Mouse (Mus musculus): Measurements from ENCODE around the gene Aplp2. TPM values are rescaled to one million over a fixed set of nuclear protein-coding genes. Genes with fewer than 3 reads are reported as not detected.
"Not testable (repeated sequence)": the region's sequence is repeated elsewhere in the genome, so short reads cannot be mapped to it uniquely, and the experiment has no call there.

Gene Aplp2
- polyA plus RNA-seq, 1 experiment from 2014 or later: 198 TPM

GRCm38 (mm10) chr9:31176379-31177130 lies 35.1 kb downstream of the Aplp2 start:
- 82% methylated on average over 8 of the region's 8 CpGs for WGBS (ENCODE audit: insufficient replicate concordance)
- Histone ChIP-seq H3K4me1 (ENCODE audit: control insufficient read depth, low read depth, low read length) (peaks cover under 1% of the 10 kb centered on the region; the same call in 1 of the 2 replicates), H3K4me3 (ENCODE audit: low read depth, low read length) (no peak overlapping the region), H3K4me2 (ENCODE audit: low read depth, low read length) (no peak overlapping the region), H3K9me3 (replicated peaks; ENCODE audit: control insufficient read depth, low read length) (no peaks in the 10 kb centered on the region), H3K36me3 (ENCODE audit: control insufficient read depth, insufficient read depth) (peaks cover 23% of the 10 kb centered on the region), H3K9ac (ENCODE audit: low read depth, low read length) (no peak overlapping the region), H3K27me3 (ENCODE audit: control insufficient read depth, insufficient read depth, low read depth, low read length) (no peaks in the 10 kb centered on the region), H3K27ac (ENCODE audit: low read length) (no peak overlapping the region)
- ATAC-seq (ENCODE audit: low read depth): no peak

- Histone ChIP-seq H3K27me3 (ENCODE audit: control insufficient read depth, insufficient read depth, low read depth, low read length) (no peaks in the 10 kb centered on the region), H3K4me2 (ENCODE audit: low read depth, low read length) (no peak overlapping the region), H3K4me1 (ENCODE audit: control insufficient read depth, low read depth, low read length) (no peaks in the 10 kb centered on the region), H3K4me3 (ENCODE audit: low read depth, low read length) (no peak overlapping the region), H3K27ac (ENCODE audit: low read length) (no peak overlapping the region), H3K36me3 (ENCODE audit: control insufficient read depth, insufficient read depth) (peaks cover 25% of the 10 kb centered on the region), H3K9ac (ENCODE audit: low read depth, low read length) (no peak overlapping the region), H3K9me3 (replicated peaks; ENCODE audit: control insufficient read depth, low read length) (no peaks in the 10 kb centered on the region)
- 80% methylated on average over 3 of the region's 3 CpGs for WGBS (ENCODE audit: insufficient replicate concordance)
- no peak for ATAC-seq (ENCODE audit: low read depth)
Observed at GRCm38 (mm10) chr9:31175978-31176377, 35.6 kb downstream of the Aplp2 start.

- 72% methylated on average over 6 of the region's 6 CpGs for WGBS (ENCODE audit: insufficient replicate concordance)
- Histone ChIP-seq H3K27me3 (ENCODE audit: control insufficient read depth, insufficient read depth, low read depth, low read length) (no peaks in the 10 kb centered on the region), H3K27ac (ENCODE audit: low read length) (no peak overlapping the region), H3K4me1 (ENCODE audit: control insufficient read depth, low read depth, low read length) (no peaks in the 10 kb centered on the region), H3K9me3 (replicated peaks; ENCODE audit: control insufficient read depth, low read length) (no peaks in the 10 kb centered on the region), H3K36me3 (ENCODE audit: control insufficient read depth, insufficient read depth) (peaks cover 25% of the 10 kb centered on the region), H3K4me3 (ENCODE audit: low read depth, low read length) (no peak overlapping the region), H3K9ac (ENCODE audit: low read depth, low read length) (no peak overlapping the region), H3K4me2 (ENCODE audit: low read depth, low read length) (no peak overlapping the region)
- ATAC-seq (ENCODE audit: low read depth): no peak
Observed at GRCm38 (mm10) chr9:31175346-31175745, 36.3 kb downstream of the Aplp2 start.

DNA sequence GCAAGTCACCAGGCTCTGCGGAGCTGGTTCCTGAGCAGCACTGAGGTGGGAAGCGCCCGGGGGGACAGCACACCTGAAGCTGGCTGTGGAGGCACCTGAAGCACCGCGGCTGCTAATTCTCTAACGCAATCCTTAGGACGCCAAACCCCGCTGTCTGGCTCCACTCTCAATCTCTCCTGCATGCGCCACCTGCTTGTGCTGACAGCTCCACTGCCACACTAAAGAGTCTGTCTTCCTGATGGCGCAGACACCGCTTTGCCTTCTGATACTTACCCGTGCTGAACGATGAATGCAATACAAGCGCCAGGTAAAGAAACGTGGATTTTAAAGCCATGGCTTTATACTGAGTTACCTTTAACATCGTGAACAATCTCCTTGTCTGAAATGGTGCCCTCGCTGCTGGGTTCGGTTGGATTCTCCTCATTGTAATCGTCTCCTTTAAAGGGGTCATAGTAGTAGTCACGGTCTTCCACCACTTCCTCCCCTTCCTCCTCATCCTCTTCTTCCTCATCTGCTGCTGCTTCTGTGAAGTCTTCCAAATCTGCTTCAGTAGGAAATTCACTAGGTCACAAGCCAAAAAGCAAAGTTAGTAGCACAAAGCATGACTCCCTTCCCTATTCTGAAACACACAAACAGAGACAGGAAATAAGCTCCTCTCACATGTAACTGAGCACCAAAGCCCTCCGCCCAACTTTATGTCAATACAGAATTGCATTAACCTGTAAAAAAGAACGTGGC lies 43.1 kb downstream of the Aplp2 start:
- no peak for ATAC-seq (ENCODE audit: low read depth)
- H3K27ac ChIP-seq (ENCODE audit: low read length): no peak overlapping the region
- no peak overlapping the region for H3K9ac ChIP-seq (ENCODE audit: low read depth, low read length)
- peaks cover 44% of the 10 kb centered on the region for H3K36me3 ChIP-seq (ENCODE audit: control insufficient read depth, insufficient read depth)
- no peak overlapping the region for H3K4me2 ChIP-seq (ENCODE audit: low read depth, low read length)
- no peaks in the 10 kb centered on the region for H3K4me1 ChIP-seq (ENCODE audit: control insufficient read depth, low read depth, low read length)
- 90% methylated on average over 22 of the region's 22 CpGs for WGBS (ENCODE audit: insufficient replicate concordance)
- H3K9me3 ChIP-seq (replicated peaks; ENCODE audit: control insufficient read depth, low read length): no peaks in the 10 kb centered on the region
- H3K4me3 ChIP-seq (ENCODE audit: low read depth, low read length): no peak overlapping the region
- H3K27me3 ChIP-seq (ENCODE audit: control insufficient read depth, insufficient read depth, low read depth, low read length): no peaks in the 10 kb centered on the region

GRCm38 (mm10) chr9:31167305-31167704 lies 44.3 kb downstream of the Aplp2 start:
- Histone ChIP-seq H3K4me3 (ENCODE audit: low read depth, low read length) (no peak overlapping the region), H3K4me1 (ENCODE audit: control insufficient read depth, low read depth, low read length) (no peaks in the 10 kb centered on the region), H3K4me2 (ENCODE audit: low read depth, low read length) (no peak overlapping the region), H3K27ac (ENCODE audit: low read length) (no peak overlapping the region), H3K9me3 (replicated peaks; ENCODE audit: control insufficient read depth, low read length) (no peaks in the 10 kb centered on the region), H3K27me3 (ENCODE audit: control insufficient read depth, insufficient read depth, low read depth, low read length) (no peaks in the 10 kb centered on the region), H3K9ac (ENCODE audit: low read depth, low read length) (no peak overlapping the region), H3K36me3 (ENCODE audit: control insufficient read depth, insufficient read depth) (peaks cover 48% of the 10 kb centered on the region)
- no peak for ATAC-seq (ENCODE audit: low read depth)
- WGBS (ENCODE audit: insufficient replicate concordance): 90% methylated on average over 13 of the region's 13 CpGs

- not testable (repeated sequence) for H3K4me3 ChIP-seq (ENCODE audit: low read depth, low read length); H3K27me3 ChIP-seq (ENCODE audit: control insufficient read depth, insufficient read depth, low read depth, low read length); H3K4me1 ChIP-seq (ENCODE audit: control insufficient read depth, low read depth, low read length); H3K9ac ChIP-seq (ENCODE audit: low read depth, low read length); ATAC-seq (ENCODE audit: low read depth); H3K27ac ChIP-seq (ENCODE audit: low read length); H3K4me2 ChIP-seq (ENCODE audit: low read depth, low read length); H3K9me3 ChIP-seq (replicated peaks; ENCODE audit: control insufficient read depth, low read length)
- 66% methylated on average over 3 of the region's 3 CpGs for WGBS (ENCODE audit: insufficient replicate concordance)
- peaks cover 58% of the 10 kb centered on the region for H3K36me3 ChIP-seq (ENCODE audit: control insufficient read depth, insufficient read depth)
Observed at GRCm38 (mm10) chr9:31165505-31165904, 46.1 kb downstream of the Aplp2 start.

GRCm38 (mm10) chr9:31163327-31163726 lies 48.3 kb downstream of the Aplp2 start:
- Histone ChIP-seq H3K27ac (ENCODE audit: low read length) (no peak overlapping the region), H3K4me3 (ENCODE audit: low read depth, low read length) (no peak overlapping the region), H3K9ac (ENCODE audit: low read depth, low read length) (no peak overlapping the region), H3K27me3 (ENCODE audit: control insufficient read depth, insufficient read depth, low read depth, low read length) (no peaks in the 10 kb centered on the region), H3K4me1 (ENCODE audit: control insufficient read depth, low read depth, low read length) (no peaks in the 10 kb centered on the region), H3K9me3 (replicated peaks; ENCODE audit: control insufficient read depth, low read length) (no peaks in the 10 kb centered on the region), H3K36me3 (ENCODE audit: control insufficient read depth, insufficient read depth) (peaks cover 65% of the 10 kb centered on the region), H3K4me2 (ENCODE audit: low read depth, low read length) (no peak overlapping the region)
- no peak for ATAC-seq (ENCODE audit: low read depth)
- WGBS (ENCODE audit: insufficient replicate concordance): 47% methylated on average over 1 of the region's 1 CpGs

- Histone ChIP-seq H3K4me1 (ENCODE audit: control insufficient read depth, low read depth, low read length) (no peaks in the 10 kb centered on the region), H3K9ac (ENCODE audit: low read depth, low read length) (no peak overlapping the region), H3K36me3 (ENCODE audit: control insufficient read depth, insufficient read depth) (peaks cover 65% of the 10 kb centered on the region), H3K27ac (ENCODE audit: low read length) (no peak overlapping the region), H3K27me3 (ENCODE audit: control insufficient read depth, insufficient read depth, low read depth, low read length) (no peaks in the 10 kb centered on the region), H3K4me3 (ENCODE audit: low read depth, low read length) (no peak overlapping the region), H3K9me3 (replicated peaks; ENCODE audit: control insufficient read depth, low read length) (no peaks in the 10 kb centered on the region), H3K4me2 (ENCODE audit: low read depth, low read length) (no peak overlapping the region)
- no peak for ATAC-seq (ENCODE audit: low read depth)
- WGBS (ENCODE audit: insufficient replicate concordance): 33% methylated on average over 1 of the region's 1 CpGs
Observed at GRCm38 (mm10) chr9:31162911-31163310, 48.7 kb downstream of the Aplp2 start.

DNA sequence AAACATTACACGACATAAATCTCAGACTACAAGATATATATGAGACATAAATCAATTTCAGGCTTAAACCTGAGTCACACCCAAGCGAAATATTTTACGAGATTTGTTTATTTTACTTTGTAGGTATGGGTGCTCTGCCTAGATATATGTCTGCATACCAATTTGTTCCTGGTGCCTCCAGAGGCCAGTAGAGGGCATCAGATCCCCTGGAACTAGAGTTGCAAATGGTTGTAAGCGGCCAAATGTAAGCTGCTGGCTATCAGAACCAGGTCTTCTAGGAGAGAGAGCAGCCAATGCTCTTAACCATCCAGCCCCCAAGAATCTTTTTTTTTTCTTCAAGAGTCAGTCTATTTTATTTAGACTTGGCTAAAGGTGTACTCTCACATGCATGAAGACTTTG lies 51.7 kb downstream of the Aplp2 start:
- H3K4me3 ChIP-seq (ENCODE audit: low read depth, low read length): no peak overlapping the region
- 81% methylated on average over 4 of the region's 4 CpGs for WGBS (ENCODE audit: insufficient replicate concordance)
- ATAC-seq (ENCODE audit: low read depth): no peak
- H3K9me3 ChIP-seq (replicated peaks; ENCODE audit: control insufficient read depth, low read length): no peaks in the 10 kb centered on the region
- no peak overlapping the region for H3K9ac ChIP-seq (ENCODE audit: low read depth, low read length)
- no peaks in the 10 kb centered on the region for H3K27me3 ChIP-seq (ENCODE audit: control insufficient read depth, insufficient read depth, low read depth, low read length)
- H3K4me2 ChIP-seq (ENCODE audit: low read depth, low read length): no peak overlapping the region
- H3K4me1 ChIP-seq (ENCODE audit: control insufficient read depth, low read depth, low read length): no peaks in the 10 kb centered on the region
- H3K27ac ChIP-seq (ENCODE audit: low read length): no peak overlapping the region
- peaks cover 62% of the 10 kb centered on the region for H3K36me3 ChIP-seq (ENCODE audit: control insufficient read depth, insufficient read depth)

Measured in liver, embryonic 16.5 days (tissue).